In the genomic region with DNA sequence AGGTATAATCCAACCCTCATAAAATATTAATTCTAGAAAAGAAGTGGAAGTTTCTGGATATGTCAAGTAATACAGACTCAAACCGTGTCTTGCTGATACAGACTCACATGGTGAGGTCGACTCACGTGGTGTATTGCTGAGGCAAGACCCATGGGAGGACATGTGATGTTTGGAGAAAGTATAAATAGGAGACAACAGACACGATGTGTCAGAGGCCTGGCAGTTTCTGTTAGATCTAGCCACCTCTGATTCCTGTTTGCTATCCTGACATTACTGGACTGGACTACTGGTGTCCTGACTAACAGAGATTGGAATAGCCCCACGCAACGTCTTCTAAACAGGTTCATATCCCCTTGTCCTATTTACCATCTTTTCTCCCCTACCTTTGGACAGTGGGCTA, we compare ENCODE assay signal across 17 mouse cellular contexts.
DNase-seq lines count a peak whose midpoint lies in the region.
"Had no signal": no experiment of that assay in that cellular context is flagged by ENCODE, and none has a peak within 500 bp of the region (broad histone marks: within the 10 kb centered on the region; RNA-seq: fewer than 3 reads in every experiment).

No protein-coding gene starts in this region.

- intact Hi-C loops in gastrocnemius, postnatal 14 days (cut with DNase I; ENCODE audit: low total_unique reads), result no loop called here
- intact Hi-C loops in heart, postnatal 36 days (cut with DNase I), result no loop called here

- peak overlapping the region; percentile 21 for H3K27ac ChIP-seq in macrophage
- H3K27ac ChIP-seq: embryonic facial prominence, embryonic 12.5 days; heart, embryonic 13.5 days; hindbrain, embryonic 10.5 days; hindbrain, embryonic 14.5 days; intestine, embryonic 15.5 days had no signal

- no peak overlapping the region for H3K4me3 ChIP-seq in macrophage (ENCODE audit: inconsistent target)
- H3K4me3 ChIP-seq: embryonic facial prominence, embryonic 12.5 days; heart, embryonic 13.5 days; hindbrain, embryonic 10.5 days; intestine, embryonic 15.5 days had no signal

- H3K36me3 ChIP-seq in macrophage (ENCODE audit: inconsistent target), result no peaks in the 10 kb centered on the region
- H3K36me3 ChIP-seq: embryonic facial prominence, embryonic 12.5 days; heart, embryonic 13.5 days; hindbrain, embryonic 10.5 days; intestine, embryonic 15.5 days had no signal

- WGBS in macrophage (ENCODE audit: missing documents), result 67% methylated on average over 6 of the region's 6 CpGs

- no peaks in the 10 kb centered on the region for H3K79me2 ChIP-seq in macrophage (ENCODE audit: inconsistent target)

- DNase-seq in gastrocnemius, adult 18-20 months (ENCODE audit: low spot score), result peak; percentile 8
- no peak for DNase-seq in gastrocnemius, postnatal 14 days
- peak; percentile 4 to 24 for DNase-seq in heart, adult 9 months (ENCODE audit: low spot score in 2 of 2)
- no peak for DNase-seq in heart, postnatal 36 days
- peak; percentile 18 for DNase-seq in 3T3-L1 (ENCODE audit: low read depth, low spot score)
- DNase-seq in embryo, embryonic 10 days (ENCODE audit: low spot score), result no peak
- DNase-seq: adrenal gland, adult 2 months; adrenal gland, postnatal 25 days; cerebellum, adult 8-10 months; cerebellum, postnatal 14 days; gastrocnemius, postnatal 25 days had no signal

Comparison
In these comparisons a context has a peak if more than half of its experiments do, and no peak if none do; other contexts are left out.
1. DNase-seq: peak in gastrocnemius, adult 18-20 months (single experiment), heart, adult 9 months (2 of 2) and 3T3-L1 (single experiment); none in gastrocnemius, postnatal 14 days (single experiment), heart, postnatal 36 days (0 of 2) and embryo, embryonic 10 days (single experiment).